Mouse (Mus musculus): ENCODE data around the gene Oxld1. TPM values are rescaled to one million over a fixed set of nuclear protein-coding genes. Genes with fewer than 3 reads are reported as not detected.
"Not testable (repeated sequence)": the region's sequence is repeated elsewhere in the genome, so short reads cannot be mapped to it uniquely, and the experiment has no call there.

The Oxld1 gene
- polyA plus RNA-seq, 1 experiment from 2014 or later, result 10.5 TPM

DNA sequence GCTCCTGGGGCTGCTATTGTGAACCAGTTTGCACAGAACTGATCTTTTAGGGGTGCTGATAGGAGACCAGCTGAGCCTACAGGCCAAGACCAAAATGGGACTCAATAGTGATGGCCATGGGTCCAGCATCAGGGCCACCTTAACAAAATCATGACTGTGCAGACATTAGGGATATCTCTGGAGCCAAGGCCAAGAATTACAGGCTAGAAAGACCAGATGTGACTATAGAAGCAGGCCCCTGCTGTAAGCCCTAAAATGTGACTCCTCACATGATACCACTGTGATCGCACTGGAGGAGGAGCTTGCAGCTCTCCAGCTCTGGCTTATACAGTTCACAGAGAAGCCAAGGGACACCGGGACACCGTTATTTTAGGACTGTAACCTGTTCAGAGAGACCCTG lies 15.5 kb downstream of the Oxld1 start, which contains the start of gene Tspan10:
Gene Tspan10, plus strand, starts transcription at position 301 of the 400 bp plus-strand sequence.
- H3K27ac ChIP-seq, result no peak within 1 kb of the TSS
- 96% methylated on average over 3 of the region's 3 CpGs for WGBS
- no peak within 1 kb of the TSS for H3K4me3 ChIP-seq
- H3K9me3 ChIP-seq (replicated peaks), result no peaks in the 10 kb centered on the region
- no peak for DNase-seq (ENCODE audit: low spot score)
- peaks cover 5% of the 10 kb centered on the region; the same call in 1 of the 2 replicates for H3K4me1 ChIP-seq
- H3K27me3 ChIP-seq (ENCODE audit: low read depth, poor library complexity, severe bottlenecking), result no peaks in the 10 kb centered on the region
- no peaks in the 10 kb centered on the region for H3K36me3 ChIP-seq

GRCm38 (mm10) chr11:120437857-120438385 lies 19.9 kb downstream of the Oxld1 start:
- WGBS, result 32% methylated on average over 12 of the region's 12 CpGs
- no peak for DNase-seq (ENCODE audit: low spot score)
- Histone ChIP-seq H3K27ac (peak overlapping the region; percentile 97), H3K27me3 (ENCODE audit: low read depth, poor library complexity, severe bottlenecking) (no peaks in the 10 kb centered on the region), H3K4me1 (peaks cover 18% of the 10 kb centered on the region), H3K9me3 (replicated peaks) (no peaks in the 10 kb centered on the region), H3K36me3 (peaks cover 31% of the 10 kb centered on the region), H3K4me3 (peak overlapping the region; percentile 99)

- Histone ChIP-seq H3K4me1 (peaks cover 18% of the 10 kb centered on the region), H3K27me3 (ENCODE audit: low read depth, poor library complexity, severe bottlenecking) (no peaks in the 10 kb centered on the region), H3K27ac (peak within 1 kb of the TSS; percentile 97), H3K36me3 (peaks cover 37% of the 10 kb centered on the region), H3K4me3 (peak within 1 kb of the TSS; percentile 99), H3K9me3 (replicated peaks) (no peaks in the 10 kb centered on the region)
- WGBS, result under 1% methylated on average over 64 of the region's 77 CpGs
- DNase-seq (ENCODE audit: low spot score), result peak; percentile 97
Measured at GRCm38 (mm10) chr11:120437152-120437856, 20.6 kb downstream of the Oxld1 start, which contains the start of gene Nploc4. Nploc4 (minus strand) TSS chr11:120437708.

- Histone ChIP-seq H3K36me3 (peaks cover 93% of the 10 kb centered on the region), H3K9me3 (replicated peaks) (no peaks in the 10 kb centered on the region), H3K4me3 (no peak overlapping the region), H3K27ac (no peak overlapping the region), H3K27me3 (ENCODE audit: low read depth, poor library complexity, severe bottlenecking) (no peaks in the 10 kb centered on the region), H3K4me1 (peaks cover 16% of the 10 kb centered on the region)
- WGBS, result 94% methylated on average over 3 of the region's 3 CpGs
- no peak for DNase-seq (ENCODE audit: low spot score)
Measured at GRCm38 (mm10) chr11:120426727-120427126, 31.1 kb downstream of the Oxld1 start.

DNA sequence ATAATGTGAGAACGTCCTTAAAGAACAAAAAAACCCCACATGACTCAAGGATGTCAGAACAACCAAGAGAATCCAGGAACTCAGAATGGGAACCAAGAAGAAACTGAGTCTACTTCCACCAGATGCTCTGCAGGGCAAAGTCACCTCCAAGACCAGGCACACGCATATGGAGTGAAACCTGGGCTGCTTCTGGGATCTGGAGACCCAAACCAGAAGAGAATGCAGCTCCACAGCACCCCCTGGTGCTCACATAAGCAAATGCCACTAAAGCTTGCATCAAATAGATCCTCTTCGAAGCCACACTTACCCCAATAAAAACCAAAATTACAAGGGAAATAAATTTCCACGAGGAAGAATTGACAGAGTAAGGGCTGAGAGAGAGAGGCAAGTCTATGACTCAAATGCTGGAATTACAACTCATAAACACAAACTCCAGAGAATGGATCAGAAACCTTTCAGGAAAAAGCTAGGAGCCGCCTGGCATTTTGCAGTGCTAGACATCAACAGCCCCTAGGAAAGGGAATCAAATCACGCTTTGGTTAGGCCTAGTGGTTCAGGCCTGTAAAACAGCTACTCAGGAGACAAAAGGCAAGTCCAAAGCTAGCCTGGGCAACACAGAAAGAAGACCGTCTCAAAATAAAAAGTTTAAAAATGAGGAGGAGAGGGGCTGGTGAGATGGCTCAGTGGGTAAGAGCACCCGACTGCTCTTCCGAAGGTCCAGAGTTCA lies 34.1 kb downstream of the Oxld1 start:
- DNase-seq (ENCODE audit: low spot score), result peak; percentile 77
- 78% methylated on average over 9 of the region's 9 CpGs for WGBS
- Histone ChIP-seq H3K27me3 (ENCODE audit: low read depth, poor library complexity, severe bottlenecking) (no peaks in the 10 kb centered on the region), H3K27ac (no peak overlapping the region), H3K4me3 (no peak overlapping the region), H3K9me3 (replicated peaks) (no peaks in the 10 kb centered on the region), H3K4me1 (peaks cover 16% of the 10 kb centered on the region), H3K36me3 (peaks cover 93% of the 10 kb centered on the region)

GRCm38 (mm10) chr11:120422651-120423568 lies 35.0 kb downstream of the Oxld1 start:
- DNase-seq (ENCODE audit: low spot score), result no peak
- Histone ChIP-seq H3K27me3 (ENCODE audit: low read depth, poor library complexity, severe bottlenecking) (no peaks in the 10 kb centered on the region), H3K4me3 (no peak overlapping the region), H3K9me3 (replicated peaks) (no peaks in the 10 kb centered on the region), H3K36me3 (peaks cover 93% of the 10 kb centered on the region), H3K27ac (no peak overlapping the region), H3K4me1 (peaks cover 16% of the 10 kb centered on the region)
- 61% methylated on average over 13 of the region's 13 CpGs for WGBS

DNA sequence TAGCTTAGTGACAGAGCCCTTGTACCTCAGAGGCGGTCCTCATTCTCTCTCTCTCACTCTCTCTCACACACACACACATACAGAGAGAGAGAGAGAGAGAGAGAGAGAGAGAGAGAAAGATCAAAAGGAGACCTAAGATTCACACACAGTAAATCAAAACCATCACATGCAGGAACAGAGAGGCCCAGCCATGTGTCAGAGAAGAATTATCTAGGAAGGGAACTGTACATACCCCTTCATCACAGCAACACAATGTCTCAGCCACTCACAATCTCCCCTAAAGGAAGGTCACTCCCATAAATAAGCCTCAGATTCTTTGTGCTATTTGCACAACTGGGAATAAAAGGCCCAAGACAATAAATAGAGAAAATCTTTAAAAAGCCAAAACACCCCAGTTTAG lies 39.3 kb downstream of the Oxld1 start:
- WGBS, result 89% methylated on average over 1 of the region's 1 CpGs
- H3K36me3 ChIP-seq, result peaks cover 95% of the 10 kb centered on the region

GRCm38 (mm10) chr11:120417852-120418251 lies 40.0 kb downstream of the Oxld1 start:
- Histone ChIP-seq H3K4me3 (no peak overlapping the region), H3K4me1 (peaks cover 10% of the 10 kb centered on the region), H3K9me3 (replicated peaks) (no peaks in the 10 kb centered on the region), H3K27ac (no peak overlapping the region), H3K27me3 (ENCODE audit: low read depth, poor library complexity, severe bottlenecking) (no peaks in the 10 kb centered on the region), H3K36me3 (peaks cover 96% of the 10 kb centered on the region)
- no peak for DNase-seq (ENCODE audit: low spot score)
- 88% methylated on average over 7 of the region's 7 CpGs for WGBS

More for the DNA sequence above, 39.3 kb downstream of the Oxld1 start:
- Histone ChIP-seq H3K27ac (no peak overlapping the region), H3K4me3 (no peak overlapping the region), H3K4me1 (peaks cover 16% of the 10 kb centered on the region), H3K9me3 (replicated peaks) (no peaks in the 10 kb centered on the region), H3K27me3 (ENCODE audit: low read depth, poor library complexity, severe bottlenecking) (no peaks in the 10 kb centered on the region)
- no peak for DNase-seq (ENCODE audit: low spot score)

GRCm38 (mm10) chr11:120413621-120414020 lies 44.2 kb downstream of the Oxld1 start:
- H3K4me3 ChIP-seq; H3K27ac ChIP-seq; H3K27me3 ChIP-seq (ENCODE audit: low read depth, poor library complexity, severe bottlenecking); DNase-seq (ENCODE audit: low spot score); H3K4me1 ChIP-seq; H3K9me3 ChIP-seq (replicated peaks): not testable (repeated sequence)
- 96% methylated on average over 9 of the region's 10 CpGs for WGBS
- peaks cover 98% of the 10 kb centered on the region for H3K36me3 ChIP-seq

Other genes starting within 250 kb of the Oxld1 start
- 19.9 and 20.3 TPM in 2 replicates for gene Bahcc1, start 225.1 kb downstream of the Oxld1 start, polyA plus RNA-seq (2016; fragmentation: Nextera tagmentation; extraction: Ambion mirVana)
- 3,099 and 3,197 TPM in 2 replicates for gene Actg1, start 109.5 kb downstream of the Oxld1 start, polyA plus RNA-seq (2016; fragmentation: Nextera tagmentation; extraction: Ambion mirVana)
- gene Fscn2, start 96.5 kb downstream of the Oxld1 start, polyA plus RNA-seq (2016; fragmentation: Nextera tagmentation; extraction: Ambion mirVana), result 0.35 and 0.74 TPM in 2 replicates
- gene Faap100, start 79.3 kb downstream of the Oxld1 start, polyA plus RNA-seq (2016; fragmentation: Nextera tagmentation; extraction: Ambion mirVana), result 34.2 and 40.6 TPM in 2 replicates
- gene Nploc4, start 20.4 kb downstream of the Oxld1 start, polyA plus RNA-seq (2016; fragmentation: Nextera tagmentation; extraction: Ambion mirVana), result 55.7 and 56.8 TPM in 2 replicates
- not detected in 2 replicates for gene Tspan10, start 15.4 kb downstream of the Oxld1 start, polyA plus RNA-seq (2016; fragmentation: Nextera tagmentation; extraction: Ambion mirVana)
- gene Pde6g, start 4.6 kb downstream of the Oxld1 start, polyA plus RNA-seq (2016; fragmentation: Nextera tagmentation; extraction: Ambion mirVana), result 0.24 TPM in 1 of 2 replicates, not detected in the other
- 48.9 and 56.7 TPM in 2 replicates for gene Ccdc137, start within 50 bp of the Oxld1 start, polyA plus RNA-seq (2016; fragmentation: Nextera tagmentation; extraction: Ambion mirVana)
- gene Arl16, start 9.5 kb upstream of the Oxld1 start, polyA plus RNA-seq (2016; fragmentation: Nextera tagmentation; extraction: Ambion mirVana), result 54.2 and 65.6 TPM in 2 replicates
- gene Mrpl12, start 26.5 kb upstream of the Oxld1 start, polyA plus RNA-seq (2016; fragmentation: Nextera tagmentation; extraction: Ambion mirVana), result 187 and 250 TPM in 2 replicates
- 69.0 and 71.8 TPM in 2 replicates for gene Slc25a10, start 33.8 kb upstream of the Oxld1 start, polyA plus RNA-seq (2016; fragmentation: Nextera tagmentation; extraction: Ambion mirVana)
- gene Gcgr, start 72.6 kb upstream of the Oxld1 start, polyA plus RNA-seq (2016; fragmentation: Nextera tagmentation; extraction: Ambion mirVana), result 0.26 and 1.1 TPM in 2 replicates
- gene Mcrip1, start 91.7 kb upstream of the Oxld1 start, polyA plus RNA-seq (2016; fragmentation: Nextera tagmentation; extraction: Ambion mirVana), result 223 and 235 TPM in 2 replicates
- 0.25 and 0.26 TPM in 2 replicates for gene Ppp1r27, start 93.1 kb upstream of the Oxld1 start, polyA plus RNA-seq (2016; fragmentation: Nextera tagmentation; extraction: Ambion mirVana)
- gene P4hb, start 115.2 kb upstream of the Oxld1 start, polyA plus RNA-seq (2016; fragmentation: Nextera tagmentation; extraction: Ambion mirVana), result 613 and 656 TPM in 2 replicates
- 742 and 814 TPM in 2 replicates for gene Arhgdia, start 123.6 kb upstream of the Oxld1 start, polyA plus RNA-seq (2016; fragmentation: Nextera tagmentation; extraction: Ambion mirVana)
- gene Alyref, start 140.3 kb upstream of the Oxld1 start, polyA plus RNA-seq (2016; fragmentation: Nextera tagmentation; extraction: Ambion mirVana), result 720 and 728 TPM in 2 replicates
- gene Anapc11, start 140.4 kb upstream of the Oxld1 start, polyA plus RNA-seq (2016; fragmentation: Nextera tagmentation; extraction: Ambion mirVana), result 201 and 207 TPM in 2 replicates
- 0.56 TPM in 1 of 2 replicates, not detected in the other for gene Npb, start 150.4 kb upstream of the Oxld1 start, polyA plus RNA-seq (2016; fragmentation: Nextera tagmentation; extraction: Ambion mirVana)
- gene Pcyt2, start 159.9 kb upstream of the Oxld1 start, polyA plus RNA-seq (2016; fragmentation: Nextera tagmentation; extraction: Ambion mirVana), result 161 and 169 TPM in 2 replicates
- gene Sirt7, start 167.2 kb upstream of the Oxld1 start, polyA plus RNA-seq (2016; fragmentation: Nextera tagmentation; extraction: Ambion mirVana), result 27.2 and 28.8 TPM in 2 replicates
- gene Mafg, start 175.5 kb upstream of the Oxld1 start, polyA plus RNA-seq (2016; fragmentation: Nextera tagmentation; extraction: Ambion mirVana), result 25.9 and 28.1 TPM in 2 replicates
- 40.6 TPM in 2 replicates for gene Pycr1, start 185.7 kb upstream of the Oxld1 start, polyA plus RNA-seq (2016; fragmentation: Nextera tagmentation; extraction: Ambion mirVana)
- not detected in 2 replicates for gene Myadml2, start 190.1 kb upstream of the Oxld1 start, polyA plus RNA-seq (2016; fragmentation: Nextera tagmentation; extraction: Ambion mirVana)
- gene Notum, start 203.1 kb upstream of the Oxld1 start, polyA plus RNA-seq (2016; fragmentation: Nextera tagmentation; extraction: Ambion mirVana), result 9.1 and 10.1 TPM in 2 replicates
- gene Aspscr1, start 214.9 kb upstream of the Oxld1 start, polyA plus RNA-seq (2016; fragmentation: Nextera tagmentation; extraction: Ambion mirVana), result 166 and 171 TPM in 2 replicates